Mouse (Mus musculus): ENCODE measurements around the gene Gtf2f1. TPM values are rescaled to one million over a fixed set of nuclear protein-coding genes. Genes with fewer than 3 reads are reported as not detected.

Gtf2f1 gene
- total RNA-seq, 2 experiments from 2014 or later = 61.2 to 63.2 TPM

DNA sequence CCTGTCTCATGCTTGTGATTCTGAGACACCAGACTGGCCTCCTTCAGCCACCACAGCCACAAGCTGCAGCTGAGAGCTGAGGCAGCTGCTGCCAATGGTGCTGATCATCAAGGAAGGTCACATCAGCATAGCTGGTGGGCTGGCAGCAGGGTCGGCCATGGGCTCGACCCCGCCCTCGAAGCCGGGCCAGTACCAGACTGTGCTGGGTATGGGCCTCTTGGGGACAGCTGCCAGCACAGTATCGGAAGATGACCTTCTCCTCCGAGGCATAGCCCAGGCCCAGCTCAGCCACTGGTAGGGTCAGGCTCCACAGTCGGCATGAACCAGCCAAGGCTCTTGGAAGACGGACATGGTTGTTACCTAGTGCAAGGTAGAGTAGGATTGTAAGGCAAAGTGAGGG lies 11.7 kb downstream of the Gtf2f1 start:
- no peak overlapping the region for H3K4me3 ChIP-seq
- no peak overlapping the region for H3K27ac ChIP-seq
- DNase-seq (ENCODE audit: low spot score in 2 of 2) = no peak
- no peak for TF ChIP-seq CTCF (conservative IDR thresholded peaks at IDR 0.05)

DNA sequence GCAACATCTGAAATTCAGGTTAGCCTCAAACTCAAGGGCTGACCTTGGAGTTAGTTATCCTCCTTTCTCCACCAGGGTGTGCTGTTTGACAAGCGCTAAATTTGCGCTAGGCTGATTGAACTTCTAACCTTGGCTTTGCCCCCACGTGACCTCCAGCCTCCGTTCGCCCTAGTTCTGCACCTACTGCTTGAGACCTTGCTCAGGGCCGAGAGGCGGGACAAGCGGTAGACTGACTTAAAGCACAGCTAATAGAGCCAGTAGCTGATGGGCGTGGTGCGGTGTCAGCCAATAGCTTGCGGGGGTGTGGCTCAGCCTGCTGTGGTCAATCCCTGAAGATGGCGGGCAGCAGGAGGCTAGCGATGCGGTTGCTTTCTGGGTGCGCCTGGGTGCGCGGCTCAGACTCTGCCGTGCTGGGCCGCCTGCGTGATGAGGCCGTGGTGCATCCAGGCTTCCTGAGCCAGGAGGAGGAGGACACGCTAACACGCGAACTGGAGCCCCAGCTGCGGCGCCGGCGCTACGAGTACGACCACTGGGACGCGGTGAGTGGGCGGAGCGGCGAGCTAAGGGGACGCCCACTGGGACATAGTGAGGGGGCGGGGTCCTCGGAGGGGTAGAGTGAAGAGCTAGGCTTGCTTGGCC lies 13.9 kb downstream of the Gtf2f1 start, which contains the start of gene Alkbh7:
TSS of gene Alkbh7 (plus strand) at position 311 of the 639 bp plus-strand sequence.
- Histone ChIP-seq H3K27ac (peak within 1 kb of the TSS; percentile 83), H3K4me3 (peak within 1 kb of the TSS; percentile 93)
- TF ChIP-seq CTCF (conservative IDR thresholded peaks at IDR 0.05) = peak; percentile 82
- DNase-seq (ENCODE audit: low spot score in 2 of 2) = peak; percentile 90 to 93

DNA sequence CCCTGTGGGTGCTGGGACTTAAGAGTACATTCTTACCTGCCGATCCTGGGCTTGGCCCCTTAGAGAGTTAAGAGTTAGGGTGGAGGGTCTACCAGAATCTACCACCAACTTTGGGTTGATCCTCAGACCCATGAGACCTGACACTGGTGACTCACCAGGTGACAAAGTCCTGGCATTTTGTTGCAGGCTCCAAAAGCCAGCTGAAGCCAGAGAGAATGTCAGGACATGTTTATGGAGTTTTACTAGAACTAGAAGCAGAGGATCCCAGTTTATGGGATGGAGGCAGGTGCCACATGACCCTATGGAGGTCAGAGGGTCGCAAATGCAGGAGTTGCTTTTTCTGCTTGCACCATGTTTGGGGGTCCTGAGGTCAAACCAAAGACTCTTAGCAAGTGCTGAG lies 14.6 kb downstream of the Gtf2f1 start:
- DNase-seq (ENCODE audit: low spot score in 2 of 2) = no peak
- no peak for TF ChIP-seq CTCF (conservative IDR thresholded peaks at IDR 0.05)
- H3K27ac ChIP-seq = peak overlapping the region; percentile 83
- peak overlapping the region; percentile 93; the same call in 1 of the 2 replicates for H3K4me3 ChIP-seq

GRCm38 (mm10) chr17:56995046-56995445 lies 16.0 kb downstream of the Gtf2f1 start:
- H3K4me3 ChIP-seq = no peak overlapping the region
- no peak for TF ChIP-seq CTCF (conservative IDR thresholded peaks at IDR 0.05)
- no peak overlapping the region for H3K27ac ChIP-seq
- no peak for DNase-seq (ENCODE audit: low spot score in 2 of 2)

GRCm38 (mm10) chr17:56990966-56991365 lies 20.1 kb downstream of the Gtf2f1 start:
- peak in 1 of 2 experiments; percentile 7 for DNase-seq (ENCODE audit: low spot score in 2 of 2)
- peak overlapping the region; percentile 93 for H3K27ac ChIP-seq
- no peak for TF ChIP-seq CTCF (conservative IDR thresholded peaks at IDR 0.05)

DNA sequence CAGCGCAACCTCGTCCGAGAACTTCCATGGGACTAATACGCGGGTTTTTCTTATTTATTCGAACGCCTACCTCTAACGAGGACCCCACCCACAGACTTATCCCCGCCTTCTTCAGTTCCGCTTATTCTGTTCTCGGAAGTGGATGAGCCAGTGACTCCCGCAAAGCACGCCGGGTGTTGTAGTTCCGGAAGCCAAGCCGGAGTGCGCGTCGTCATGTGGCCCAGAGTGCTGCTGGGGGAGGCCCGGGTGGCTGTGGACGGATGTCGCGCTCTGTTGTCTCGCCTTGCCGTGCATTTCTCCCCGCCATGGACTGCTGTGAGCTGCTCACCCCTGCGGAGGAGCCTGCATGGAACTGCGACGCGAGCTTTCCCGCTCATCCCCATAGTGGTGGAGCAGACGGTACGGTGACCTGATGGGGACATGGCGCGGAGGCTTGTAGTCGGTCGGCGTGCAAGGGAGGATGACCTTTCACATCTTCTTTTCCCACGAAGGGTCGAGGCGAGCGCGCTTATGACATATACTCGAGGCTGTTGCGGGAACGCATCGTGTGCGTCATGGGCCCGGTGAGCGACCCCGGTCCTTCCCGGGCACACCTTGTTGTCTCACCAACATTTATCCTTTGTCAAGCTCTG lies 20.9 kb downstream of the Gtf2f1 start, which contains the start of gene Clpp:
TSS of gene Clpp (plus strand) at position 191 of the 632 bp plus-strand sequence.
- peak; percentile 95 to 97 for DNase-seq (ENCODE audit: low spot score in 2 of 2)
- H3K27ac ChIP-seq = peak within 1 kb of the TSS; percentile 93
- TF ChIP-seq CTCF (conservative IDR thresholded peaks at IDR 0.05) = no peak
- H3K4me3 ChIP-seq = peak within 1 kb of the TSS; percentile 60

More at GRCm38 (mm10) chr17:56990966-56991365, 20.1 kb downstream of the Gtf2f1 start:
- peak overlapping the region; percentile 60 for H3K4me3 ChIP-seq

GRCm38 (mm10) chr17:56989467-56990114 lies 21.5 kb downstream of the Gtf2f1 start:
- no peak; the same call in 1 of the 2 replicates for TF ChIP-seq CTCF (conservative IDR thresholded peaks at IDR 0.05)
- peak overlapping the region; percentile 60 for H3K4me3 ChIP-seq
- peak overlapping the region; percentile 93 for H3K27ac ChIP-seq
- DNase-seq (ENCODE audit: low spot score in 2 of 2) = peak; percentile 72 to 85

GRCm38 (mm10) chr17:56988921-56989430 lies 22.1 kb downstream of the Gtf2f1 start:
- TF ChIP-seq CTCF (conservative IDR thresholded peaks at IDR 0.05) = peak; percentile 59
- Histone ChIP-seq H3K4me3 (peak overlapping the region; percentile 60), H3K27ac (no peak overlapping the region)
- DNase-seq (ENCODE audit: low spot score in 2 of 2) = no peak

DNA sequence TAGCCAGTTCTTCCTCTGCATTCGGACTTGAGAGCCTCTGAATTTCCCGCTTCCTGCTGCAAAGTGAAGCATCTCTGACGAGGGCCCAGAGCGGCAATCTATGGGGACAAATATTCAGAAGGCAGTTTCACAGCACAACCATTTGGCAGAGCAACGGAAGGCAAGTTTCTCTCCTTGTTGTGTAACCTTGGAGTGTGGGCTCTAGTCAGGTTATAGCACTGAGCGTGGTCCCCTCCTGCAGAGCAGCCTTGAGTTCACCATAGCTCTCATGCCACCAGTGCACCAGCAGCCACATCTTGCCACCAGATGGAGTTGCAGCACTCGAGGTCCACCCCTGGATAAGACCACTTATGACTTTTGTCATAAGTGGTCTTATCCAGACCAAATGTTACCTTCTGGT lies 22.6 kb downstream of the Gtf2f1 start:
- DNase-seq (ENCODE audit: low spot score in 2 of 2) = no peak
- Histone ChIP-seq H3K4me3 (no peak overlapping the region), H3K27ac (no peak overlapping the region)
- peak; percentile 34; the same call in 1 of the 2 replicates for TF ChIP-seq CTCF (conservative IDR thresholded peaks at IDR 0.05)

DNA sequence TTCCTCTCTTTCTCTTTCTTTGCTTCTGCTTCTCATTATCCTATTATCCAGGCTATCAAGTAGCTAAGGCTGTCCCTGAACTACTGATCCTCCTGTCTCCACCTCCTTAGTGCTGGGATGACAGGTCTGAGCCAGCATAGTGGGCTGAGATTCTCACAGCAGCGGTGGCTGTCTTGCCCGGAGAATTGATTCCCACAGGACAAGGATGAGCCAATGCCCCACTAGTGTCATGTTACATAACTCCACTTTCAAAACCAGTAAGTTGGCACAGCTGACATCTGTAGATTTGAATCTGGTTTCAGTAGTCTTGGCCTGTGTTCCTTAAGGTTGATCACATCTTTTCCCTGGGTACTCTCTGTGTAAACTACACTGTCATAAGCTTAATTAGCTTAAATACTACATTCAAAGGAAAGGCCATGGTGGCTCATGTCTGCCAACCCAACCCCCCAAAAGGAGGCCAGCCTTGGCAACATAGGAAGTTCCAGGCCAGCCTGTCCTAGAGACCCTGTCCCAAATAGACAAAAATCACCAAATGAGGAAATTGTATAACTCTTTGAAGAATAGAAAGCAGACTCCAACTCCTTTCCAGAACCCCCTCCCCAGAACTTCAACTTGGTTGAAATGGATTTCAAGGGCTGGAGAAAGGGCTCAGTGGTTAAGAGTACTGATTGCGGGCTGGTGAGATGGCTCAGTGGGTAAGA lies 24.8 kb downstream of the Gtf2f1 start:
- no peak for DNase-seq (ENCODE audit: low spot score in 2 of 2)
- no peak for TF ChIP-seq CTCF (conservative IDR thresholded peaks at IDR 0.05)
- Histone ChIP-seq H3K27ac (no peak overlapping the region), H3K4me3 (no peak overlapping the region)

GRCm38 (mm10) chr17:56985656-56986055 lies 25.4 kb downstream of the Gtf2f1 start:
- H3K27ac ChIP-seq = no peak overlapping the region
- DNase-seq (ENCODE audit: low spot score in 2 of 2) = no peak
- no peak overlapping the region for H3K4me3 ChIP-seq
- no peak for TF ChIP-seq CTCF (conservative IDR thresholded peaks at IDR 0.05)

GRCm38 (mm10) chr17:56984886-56985285 lies 26.2 kb downstream of the Gtf2f1 start:
- H3K4me3 ChIP-seq = no peak overlapping the region
- no peak for DNase-seq (ENCODE audit: low spot score in 2 of 2)
- TF ChIP-seq CTCF (conservative IDR thresholded peaks at IDR 0.05) = no peak
- H3K27ac ChIP-seq = no peak overlapping the region

All from layer of hippocampus, adult 2 months (tissue).